Mouse (Mus musculus) MEL (cell line): ENCODE measurements at regions not wholly inside any gene's neighbourhood (a gene's known extent, or its start where the extent isn't known, plus 50 kb on each side); places are given as distances from the start of the nearest gene placed in this dataset.

Experiments
- CTCF ChIP-seq, 3 experiments: IDR thresholded peaks in 2 of 3; conservative IDR thresholded peaks in 1 of 3; 2 replicates each; pipeline ENCODE4 v1.5.1; 2011 to 2012; ENCODE audit warnings: low read length in 3 of 3, low read depth in 2 of 3, mild to moderate bottlenecking in 2 of 3, improper control_type of control experiment in 1 of 3, inconsistent platforms in 1 of 3, mixed read lengths in 1 of 3, moderate library complexity in 1 of 3; ENCODE audit not compliant: control insufficient read depth in 1 of 3, insufficient read depth in 1 of 3, poor library complexity in 1 of 3, severe bottlenecking in 1 of 3
- E2F4 ChIP-seq: IDR thresholded peaks from 2 replicates; pipeline ENCODE4 v1.6.1; 2011; ENCODE audit warnings: low read depth, low read length, improper control_type of control experiment, borderline replicate concordance
- ETS1 ChIP-seq: IDR thresholded peaks from 2 replicates; pipeline ENCODE4 v1.6.1; 2012; ENCODE audit warnings: low read depth, mild to moderate bottlenecking, inconsistent platforms, low read length, improper control_type of control experiment, moderate library complexity
- POLR2A ChIP-seq, 2 experiments: IDR thresholded peaks; 2 replicates each; pipeline ENCODE4 v1.6.1; 2011 to 2012; ENCODE audit warnings: low read length in 2 of 2, mild to moderate bottlenecking in 2 of 2, control low read depth in 1 of 2, improper control_type of control experiment in 1 of 2, low read depth in 1 of 2, moderate library complexity in 1 of 2; ENCODE audit not compliant: control insufficient read depth in 1 of 2, insufficient read depth in 1 of 2, poor library complexity in 1 of 2

GRCm38 (mm10) chr17:63575316-63576007, 75.6 kb upstream of the Fbxl17 start:
- TF ChIP-seq E2F4 (no peak), CTCF (IDR thresholded peaks at IDR 0.05 in 2 of 3, conservative IDR thresholded peaks at IDR 0.05 in 1 of 3; ENCODE audit: control insufficient read depth in 1 of 3, insufficient read depth in 1 of 3, low read depth in 2 of 3, low read length in 3 of 3, poor library complexity in 1 of 3, severe bottlenecking in 1 of 3) (peak in 2 of 3 experiments; percentile 43 to 64; a peak in 4 of 6 replicates), POLR2A (IDR thresholded peaks at IDR 0.05; ENCODE audit: control insufficient read depth in 1 of 2, insufficient read depth in 1 of 2, low read depth in 1 of 2, low read length in 2 of 2, poor library complexity in 1 of 2) (no peak), ETS1 (no peak)
